Mouse (Mus musculus): ENCODE results near the gene Bysl.

DNA sequence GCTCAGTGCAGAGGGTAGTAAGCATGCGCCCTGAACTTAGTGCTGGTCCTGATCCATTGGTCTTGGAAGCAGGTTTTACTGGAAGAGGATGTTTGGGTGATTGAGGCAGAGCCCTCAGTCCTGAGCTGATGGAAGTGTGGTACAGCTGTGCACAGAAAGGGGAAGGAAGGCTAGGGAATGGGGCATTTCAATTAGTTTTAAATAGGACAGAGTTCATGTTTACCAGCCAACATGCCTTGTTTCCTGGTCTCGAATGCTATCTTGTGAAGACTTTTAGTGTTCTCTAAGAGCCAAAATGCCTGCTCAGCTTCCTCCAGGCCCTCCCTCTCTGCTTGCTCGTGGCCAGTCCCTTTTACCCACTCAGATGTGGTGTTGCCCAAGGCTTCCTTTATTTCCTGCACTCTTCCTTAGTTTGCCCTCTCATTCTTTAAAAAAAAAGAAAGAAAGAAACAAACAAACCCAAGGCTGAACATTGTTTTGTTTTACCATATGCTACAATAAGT lies 47.5 kb upstream of the Bysl start:
- no peak for TF ChIP-seq MAZ (IDR thresholded peaks at IDR 0.05; ENCODE audit: low read depth, low read length)
- TF ChIP-seq TBP (IDR thresholded peaks at IDR 0.05; ENCODE audit: low read depth, low read length), result no peak
- TF ChIP-seq GATA1 (IDR thresholded peaks at IDR 0.05; ENCODE audit: low read depth, low read length), result no peak

Data from MEL (cell line).